Mouse (Mus musculus): Measurements from ENCODE around the gene Nfkb1.
A peak's percentile ranks its signal among the peaks of the same experiment; 100 is the strongest.

Gene Nfkb1

DNA sequence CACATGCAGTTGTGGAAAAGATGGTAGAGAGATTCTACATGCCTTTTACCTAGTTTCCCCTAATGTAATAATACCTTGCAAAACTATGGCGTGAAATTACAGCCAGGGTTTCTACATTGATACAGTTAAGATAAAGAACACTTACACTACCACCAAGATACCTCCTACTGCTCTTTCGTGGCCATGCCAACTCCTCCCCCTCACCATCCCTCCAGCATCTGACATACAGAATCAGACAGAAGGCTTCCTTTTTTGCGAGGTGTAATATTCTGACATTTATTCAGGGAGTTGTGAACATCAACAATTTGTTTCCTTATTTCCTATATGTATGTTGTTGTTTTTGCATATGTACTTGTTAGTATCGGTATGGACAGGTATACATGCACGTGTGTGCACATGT lies 11.3 kb upstream of the Nfkb1 start:
- DNase-seq (ENCODE audit: low spot score in 2 of 2) = no peak

DNA sequence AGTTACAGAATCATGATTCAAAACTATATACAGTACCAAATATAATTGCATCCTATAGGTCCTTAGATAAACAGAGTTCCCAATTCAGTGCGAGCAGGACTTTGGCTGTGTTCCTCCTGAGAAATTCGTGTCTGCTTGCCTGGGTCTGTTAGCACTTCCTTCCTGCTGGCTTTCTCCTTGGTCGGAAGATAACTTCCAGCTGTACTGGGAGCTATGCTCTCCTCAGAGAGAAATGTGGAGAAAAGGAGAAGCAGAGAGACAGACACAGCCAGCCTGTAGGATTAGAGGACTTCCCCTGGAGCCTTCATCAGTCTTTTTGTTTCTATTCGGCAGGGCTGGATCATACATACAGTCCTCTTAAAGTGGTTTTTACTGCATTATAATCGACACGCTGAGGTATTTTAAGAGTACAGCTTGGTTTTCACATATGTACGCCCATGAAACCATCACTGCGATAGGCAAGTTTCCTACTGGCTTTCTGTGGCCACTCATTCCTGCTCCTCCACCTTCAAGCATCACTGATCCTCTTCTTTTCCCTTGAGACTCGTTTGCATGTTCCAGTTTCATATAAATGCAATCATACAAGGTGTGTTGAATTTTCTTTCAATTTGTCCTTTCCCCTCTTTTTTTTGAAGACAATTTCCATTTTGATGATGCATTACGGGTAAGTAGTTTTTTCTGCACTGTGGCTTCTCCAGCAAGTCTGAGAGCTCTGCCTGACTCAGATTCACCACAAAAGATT lies 8.3 kb upstream of the Nfkb1 start:
- no peak for DNase-seq (ENCODE audit: low spot score in 2 of 2)

- DNase-seq (ENCODE audit: low spot score in 2 of 2) = no peak
Observed at GRCm38 (mm10) chr3:135698466-135698975, 7.2 kb upstream of the Nfkb1 start.

GRCm38 (mm10) chr3:135696262-135696661 lies 4.9 kb upstream of the Nfkb1 start:
- no peak for DNase-seq (ENCODE audit: low spot score in 2 of 2)

- DNase-seq (ENCODE audit: low spot score in 2 of 2) = no peak
Observed at GRCm38 (mm10) chr3:135692999-135693398, 1.7 kb upstream of the Nfkb1 start.

DNA sequence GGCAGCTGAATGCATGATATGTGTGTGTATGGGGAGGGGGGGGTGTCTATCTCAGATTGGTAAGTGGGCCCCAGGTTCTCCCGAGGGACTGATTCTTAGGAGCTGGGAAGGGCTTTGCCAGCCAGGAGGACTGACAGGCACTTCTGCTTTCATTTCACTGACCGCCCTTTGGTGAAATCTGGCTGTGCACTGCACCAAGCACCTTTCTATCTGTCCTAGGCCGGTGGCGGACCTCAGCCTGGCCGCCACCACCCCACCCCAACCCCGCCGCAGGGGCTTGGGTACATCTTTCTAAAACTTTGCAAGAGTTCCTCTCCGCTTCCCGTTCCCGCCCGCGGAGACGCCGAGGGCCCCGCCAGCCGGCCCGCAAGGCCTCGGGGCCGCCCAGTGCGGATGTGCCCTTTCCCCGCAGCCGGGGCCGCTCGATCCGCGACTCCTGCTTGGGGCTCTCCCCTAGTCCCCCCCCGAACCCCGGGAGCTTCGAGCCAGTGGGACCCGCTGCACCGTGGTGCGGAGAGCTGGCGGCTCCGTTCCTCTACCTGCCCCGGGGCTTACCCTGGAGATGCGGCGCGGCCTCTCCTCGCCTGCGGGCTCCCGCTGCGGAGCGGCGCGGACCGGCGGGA lies 668 bp downstream of the Nfkb1 start:
- DNase-seq (ENCODE audit: low spot score in 2 of 2) = peak; percentile 48 to 50

DNA sequence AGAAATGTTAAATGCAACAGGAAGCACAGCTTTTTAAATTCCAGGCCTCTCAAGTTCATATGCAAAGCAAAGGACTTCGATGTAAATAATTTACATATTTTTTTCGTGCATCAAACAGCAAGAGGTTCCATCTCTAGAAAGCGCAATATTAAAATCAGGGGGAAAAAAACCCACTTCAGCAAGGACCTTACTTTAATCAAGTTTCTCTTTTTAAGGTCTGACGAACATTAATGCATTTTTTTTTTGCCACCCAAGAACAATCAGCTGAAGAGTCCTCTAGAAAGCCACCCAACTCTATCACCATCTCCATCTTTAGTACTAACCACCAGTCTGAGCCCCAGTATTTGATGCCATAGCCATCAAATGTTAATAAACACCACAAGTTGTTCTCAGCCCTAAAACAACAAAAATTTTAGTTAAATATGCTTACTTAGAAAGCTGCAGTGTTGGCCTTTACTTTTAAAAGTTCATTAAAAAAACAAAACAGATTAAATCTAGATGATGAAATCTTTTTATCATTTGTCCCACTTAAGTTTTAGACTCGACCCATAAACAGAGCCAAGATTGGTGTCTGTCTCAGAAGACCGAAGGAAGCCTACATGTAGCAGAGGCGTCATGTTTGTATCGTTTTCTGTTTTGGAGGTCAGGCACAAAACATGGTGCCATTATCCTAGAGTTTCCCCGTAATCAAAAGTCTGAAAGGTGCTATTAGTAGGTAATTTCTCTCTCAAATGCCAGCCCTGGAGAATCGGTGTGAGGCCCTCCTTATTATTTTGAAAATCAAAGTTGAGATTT lies 1.4 kb downstream of the Nfkb1 start:
- DNase-seq (ENCODE audit: low spot score in 2 of 2) = no peak

DNA sequence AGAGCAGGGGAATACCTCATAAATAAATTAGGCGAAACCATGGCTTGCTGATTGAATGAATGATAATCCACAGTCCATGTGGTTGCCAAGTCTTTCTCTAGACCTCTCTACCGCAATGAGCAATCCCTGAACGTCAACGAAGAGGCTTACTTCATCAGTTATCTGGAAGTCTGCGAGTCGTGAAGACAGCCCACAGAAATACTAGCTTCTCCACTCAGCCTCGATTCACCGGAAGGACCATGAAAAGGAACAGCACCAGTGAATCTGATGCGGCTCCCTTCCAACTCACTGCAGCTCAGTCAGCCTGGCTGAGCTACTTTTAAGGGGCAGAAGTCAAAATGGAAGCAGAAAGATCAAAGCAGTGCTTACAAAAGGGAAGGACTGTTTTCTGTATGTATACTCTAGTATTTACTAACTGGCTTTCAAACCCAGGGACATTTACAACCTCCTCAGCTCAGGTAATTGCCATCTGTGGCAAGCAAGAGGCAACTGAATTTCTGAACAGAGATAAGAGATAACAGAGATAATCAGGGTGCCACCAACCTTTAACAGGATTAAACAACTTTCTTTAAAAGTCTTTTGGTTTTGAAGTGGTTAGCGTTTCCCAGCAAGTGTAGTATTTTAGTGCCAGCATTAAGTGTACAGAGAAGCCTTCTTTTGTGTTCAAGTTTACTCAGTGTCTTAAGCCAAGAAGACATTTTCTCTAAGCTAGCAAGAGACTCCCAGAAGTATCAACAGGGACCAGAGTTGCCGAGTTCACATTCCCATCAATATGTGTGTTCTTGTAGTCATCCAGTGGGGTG lies 2.2 kb downstream of the Nfkb1 start:
- no peak for DNase-seq (ENCODE audit: low spot score in 2 of 2)

DNA sequence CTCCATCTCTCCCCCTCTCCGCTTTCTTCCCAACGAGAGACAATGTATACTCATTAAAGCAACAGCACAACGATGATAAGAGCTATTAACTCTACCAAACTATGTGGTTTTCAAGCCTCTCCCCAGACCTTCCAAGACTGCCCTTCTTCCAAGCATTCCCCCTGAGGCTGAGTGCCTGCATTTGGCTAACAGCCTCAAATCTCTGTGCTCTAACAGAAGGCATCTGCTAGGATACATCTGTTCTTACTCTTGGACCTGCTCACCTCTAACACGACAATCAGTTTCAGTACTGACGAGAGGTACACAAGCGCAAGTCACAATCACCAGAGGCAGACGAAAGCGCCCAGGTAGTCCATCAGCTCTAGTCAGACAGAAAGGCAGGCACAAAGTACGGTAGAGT lies 3.4 kb downstream of the Nfkb1 start:
- no peak for DNase-seq (ENCODE audit: low spot score in 2 of 2)

GRCm38 (mm10) chr3:135686419-135686818 lies 4.9 kb downstream of the Nfkb1 start:
- no peak for DNase-seq (ENCODE audit: low spot score in 2 of 2)

GRCm38 (mm10) chr3:135683275-135683674 lies 8.1 kb downstream of the Nfkb1 start:
- no peak for DNase-seq (ENCODE audit: low spot score in 2 of 2)

DNA sequence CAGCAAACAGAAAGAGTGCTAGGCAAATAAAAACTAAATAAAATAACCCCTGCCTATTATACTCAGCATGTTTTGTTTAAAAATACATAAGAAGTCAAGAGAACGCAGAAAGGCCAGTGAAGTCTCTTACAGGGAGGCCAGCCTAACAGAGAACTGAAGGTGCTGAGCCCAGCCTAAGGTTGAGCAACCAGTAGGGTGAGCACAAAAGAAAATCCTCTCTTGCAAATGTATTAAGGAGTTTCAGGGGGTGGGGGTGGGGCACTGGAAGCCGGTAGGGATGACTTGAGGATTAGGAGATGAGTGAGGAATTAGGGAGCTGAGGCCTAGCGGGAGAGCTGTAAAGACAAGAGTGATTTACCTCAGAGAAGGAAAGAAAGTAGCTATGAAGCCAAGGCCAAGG lies 9.1 kb downstream of the Nfkb1 start:
- DNase-seq (ENCODE audit: low spot score in 2 of 2) = no peak

DNA sequence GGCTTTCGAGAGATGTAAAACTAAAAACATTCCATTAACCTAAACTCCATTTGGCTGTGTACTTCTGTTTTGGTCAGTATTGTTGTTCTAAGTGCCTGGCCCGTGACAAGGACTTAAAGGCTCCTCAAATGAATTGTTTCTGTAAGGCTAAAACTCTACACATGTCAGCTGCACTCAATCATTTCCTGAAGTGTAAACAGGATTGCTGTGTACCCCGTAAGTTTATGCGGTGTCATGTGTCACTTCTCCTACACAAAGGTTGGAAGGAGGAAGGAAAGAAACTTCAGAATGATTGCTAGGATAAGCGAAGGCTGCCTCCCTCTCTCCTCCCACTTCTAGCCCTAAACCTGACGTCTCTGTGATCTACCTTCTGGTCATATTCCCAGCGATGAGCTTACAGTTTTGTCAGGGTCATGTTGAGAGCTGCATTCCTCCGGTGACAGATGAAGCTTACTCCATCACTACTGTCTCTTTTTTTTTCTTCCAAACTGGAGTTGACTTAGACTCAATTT lies 10.0 kb downstream of the Nfkb1 start:
- no peak for DNase-seq (ENCODE audit: low spot score in 2 of 2)

DNA sequence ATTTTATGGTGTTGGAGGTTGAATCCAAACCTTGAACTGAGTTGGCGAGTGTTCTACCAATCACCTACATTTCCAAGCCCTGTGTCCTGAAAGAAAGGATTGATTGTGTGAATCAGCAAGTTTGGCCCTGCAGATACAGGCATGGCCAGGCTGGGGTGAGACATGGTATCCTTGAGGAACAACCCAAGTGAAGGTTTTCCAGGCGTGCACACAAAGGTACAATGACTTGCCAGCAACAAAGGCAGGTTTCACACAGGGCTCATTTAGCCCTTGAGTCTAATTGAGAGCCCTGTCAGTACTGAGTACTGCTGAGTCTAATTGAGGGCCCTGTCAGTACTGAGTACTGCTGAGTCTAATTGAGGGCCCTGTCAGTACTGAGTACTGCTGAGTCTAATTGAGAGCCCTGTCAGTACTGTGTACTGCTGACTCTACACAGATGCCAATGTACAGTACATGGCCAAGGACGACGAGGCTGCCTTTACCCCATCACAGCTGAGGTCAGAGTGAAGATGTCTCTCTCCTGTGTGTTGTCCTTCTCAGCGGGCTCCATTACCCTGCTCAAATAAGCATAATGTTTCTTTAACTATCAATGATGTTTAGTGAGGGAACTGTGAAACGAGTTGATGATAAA lies 11.0 kb downstream of the Nfkb1 start:
- DNase-seq (ENCODE audit: low spot score in 2 of 2) = no peak

DNA sequence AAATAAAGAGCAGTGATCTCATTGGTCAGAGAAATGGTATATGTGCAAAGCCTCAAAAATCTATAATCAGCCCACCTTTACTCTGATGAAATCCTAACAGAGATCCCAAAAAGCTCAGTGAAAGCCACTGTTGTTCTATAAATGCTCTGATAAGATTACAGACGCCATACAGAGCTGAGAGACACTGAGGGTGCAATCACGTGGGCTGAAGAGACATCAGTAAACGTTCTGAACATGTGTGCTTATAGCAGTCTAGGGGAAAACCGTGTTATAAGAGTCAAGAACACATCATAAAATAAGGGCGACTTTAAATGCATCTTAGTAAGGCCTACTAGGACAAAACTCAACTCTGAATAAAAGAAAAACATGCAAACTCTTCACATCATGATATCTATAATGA lies 14.3 kb downstream of the Nfkb1 start:
- no peak for DNase-seq (ENCODE audit: low spot score in 2 of 2)

GRCm38 (mm10) chr3:135676364-135676763 lies 15.0 kb downstream of the Nfkb1 start:
- DNase-seq (ENCODE audit: low spot score in 2 of 2) = no peak

DNA sequence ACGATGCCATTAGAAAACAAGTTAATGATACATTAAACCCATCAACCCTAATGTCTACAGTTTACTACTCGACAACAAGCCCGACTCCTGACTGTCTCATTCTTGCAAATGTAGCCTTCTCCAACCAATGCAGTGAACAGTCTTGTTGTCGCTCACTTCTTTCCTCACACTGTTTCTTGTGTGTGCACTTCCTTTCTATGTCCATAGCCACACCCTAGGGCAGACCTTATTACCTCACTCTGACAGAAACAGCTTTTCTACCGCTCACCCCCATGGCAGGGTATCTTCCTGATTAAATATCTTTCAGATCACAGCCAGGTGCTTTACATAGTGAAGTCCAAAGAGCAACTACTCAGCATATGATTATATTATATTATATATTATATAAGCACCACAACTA lies 15.9 kb downstream of the Nfkb1 start:
- DNase-seq (ENCODE audit: low spot score in 2 of 2) = no peak

GRCm38 (mm10) chr3:135674716-135675392 lies 16.5 kb downstream of the Nfkb1 start:
- DNase-seq (ENCODE audit: low spot score in 2 of 2) = no peak

DNA sequence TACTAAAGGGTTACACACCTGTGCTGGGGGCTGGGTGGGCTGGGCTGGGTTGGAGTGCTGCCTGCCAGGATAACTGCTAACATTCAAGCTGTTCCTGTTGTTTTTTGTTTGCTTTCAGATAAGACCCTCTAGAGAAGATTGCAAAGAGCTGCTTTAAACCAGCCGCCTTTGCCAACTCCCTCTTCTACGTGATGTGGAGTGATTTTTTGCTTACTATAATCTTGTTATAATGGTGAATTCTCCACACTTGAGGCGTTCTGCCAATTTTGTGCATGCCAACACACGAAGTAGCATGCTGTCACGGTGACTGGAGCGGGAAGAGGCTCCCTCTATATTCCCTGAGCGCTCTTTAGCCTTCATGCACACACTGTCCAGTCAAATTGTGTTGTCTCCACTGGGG lies 17.7 kb downstream of the Nfkb1 start:
- no peak for DNase-seq (ENCODE audit: low spot score in 2 of 2)

GRCm38 (mm10) chr3:135673041-135673440 lies 18.3 kb downstream of the Nfkb1 start:
- no peak for DNase-seq (ENCODE audit: low spot score in 2 of 2)

- DNase-seq (ENCODE audit: low spot score in 2 of 2) = no peak
Observed at GRCm38 (mm10) chr3:135672135-135672534, 19.2 kb downstream of the Nfkb1 start.

All from spleen, postnatal 36 days (tissue).